Mouse (Mus musculus): ENCODE data around the gene Olfr1367. TPM values are rescaled to one million over a fixed set of nuclear protein-coding genes. Genes with fewer than 3 reads are reported as not detected.

Olfr1367 gene
- total and polyA plus RNA-seq, 2 experiments, result not detected

GRCm38 (mm10) chr13:21313903-21314302, 32.8 kb upstream of the Olfr1367 start:
- Histone ChIP-seq H3K79me2 (ENCODE audit: control insufficient read depth, insufficient read depth, low read length) (no peaks in the 10 kb centered on the region), H3K4me3 (ENCODE audit: insufficient read depth, low read depth, low read length) (no peak overlapping the region), H3K27ac (replicated peaks; ENCODE audit: insufficient read depth, low read depth, low read length) (no peak overlapping the region), H3K27me3 (ENCODE audit: control insufficient read depth, insufficient read depth, low read length) (no peaks in the 10 kb centered on the region), H3K36me3 (ENCODE audit: control insufficient read depth, insufficient read depth, low read length) (no peaks in the 10 kb centered on the region), H3K9ac (ENCODE audit: low read depth, low read length) (no peak overlapping the region), H3K4me1 (ENCODE audit: control insufficient read depth, insufficient read depth, low read length) (no peaks in the 10 kb centered on the region)
- DNase-seq (ENCODE audit: extremely low read depth, low read depth, low spot score), result no peak
- TF ChIP-seq POLR2A (IDR thresholded peaks at IDR 0.05; ENCODE audit: extremely low read depth, insufficient read depth, low read length), result no peak
- TF ChIP-seq CTCF (IDR thresholded peaks at IDR 0.05; ENCODE audit: low read depth, low read length), result no peak
- WGBS, result 92% methylated on average over 4 of the region's 4 CpGs

DNA sequence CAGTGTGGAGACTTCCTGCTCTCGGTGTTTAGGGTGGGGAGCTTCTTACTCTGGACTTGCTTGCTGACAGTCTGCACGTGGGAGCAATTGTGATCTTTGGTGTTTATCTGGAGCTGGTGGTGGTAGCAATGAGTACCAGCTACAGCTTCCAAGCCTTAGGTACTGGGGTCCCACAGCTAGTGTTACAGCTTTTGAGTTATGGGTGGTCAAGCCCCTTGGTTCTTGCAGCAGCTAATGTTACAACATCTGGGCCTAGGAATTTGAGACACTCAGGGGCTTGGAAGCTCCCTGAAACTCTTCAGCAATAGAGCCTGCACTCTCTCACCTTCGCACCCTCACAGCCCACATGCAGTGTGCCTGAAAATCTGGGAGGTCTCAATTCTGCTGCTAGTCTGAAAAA, 26.4 kb upstream of the Olfr1367 start:
- peaks cover 3% of the 10 kb centered on the region; the same call in 1 of the 2 replicates for H3K4me1 ChIP-seq (ENCODE audit: control insufficient read depth, insufficient read depth, low read length)
- H3K27ac ChIP-seq (replicated peaks; ENCODE audit: insufficient read depth, low read depth, low read length), result no peak overlapping the region
- no peak overlapping the region for H3K4me3 ChIP-seq (ENCODE audit: insufficient read depth, low read depth, low read length)
- H3K27me3 ChIP-seq (ENCODE audit: control insufficient read depth, insufficient read depth, low read length), result no peaks in the 10 kb centered on the region
- TF ChIP-seq POLR2A (IDR thresholded peaks at IDR 0.05; ENCODE audit: extremely low read depth, insufficient read depth, low read length), result no peak
- no peak for TF ChIP-seq CTCF (IDR thresholded peaks at IDR 0.05; ENCODE audit: low read depth, low read length)
- H3K36me3 ChIP-seq (ENCODE audit: control insufficient read depth, insufficient read depth, low read length), result no peaks in the 10 kb centered on the region
- no peaks in the 10 kb centered on the region for H3K79me2 ChIP-seq (ENCODE audit: control insufficient read depth, insufficient read depth, low read length)
- no peak for DNase-seq (ENCODE audit: extremely low read depth, low read depth, low spot score)
- 82% methylated on average over 3 of the region's 3 CpGs for WGBS
- no peak overlapping the region for H3K9ac ChIP-seq (ENCODE audit: low read depth, low read length)

DNA sequence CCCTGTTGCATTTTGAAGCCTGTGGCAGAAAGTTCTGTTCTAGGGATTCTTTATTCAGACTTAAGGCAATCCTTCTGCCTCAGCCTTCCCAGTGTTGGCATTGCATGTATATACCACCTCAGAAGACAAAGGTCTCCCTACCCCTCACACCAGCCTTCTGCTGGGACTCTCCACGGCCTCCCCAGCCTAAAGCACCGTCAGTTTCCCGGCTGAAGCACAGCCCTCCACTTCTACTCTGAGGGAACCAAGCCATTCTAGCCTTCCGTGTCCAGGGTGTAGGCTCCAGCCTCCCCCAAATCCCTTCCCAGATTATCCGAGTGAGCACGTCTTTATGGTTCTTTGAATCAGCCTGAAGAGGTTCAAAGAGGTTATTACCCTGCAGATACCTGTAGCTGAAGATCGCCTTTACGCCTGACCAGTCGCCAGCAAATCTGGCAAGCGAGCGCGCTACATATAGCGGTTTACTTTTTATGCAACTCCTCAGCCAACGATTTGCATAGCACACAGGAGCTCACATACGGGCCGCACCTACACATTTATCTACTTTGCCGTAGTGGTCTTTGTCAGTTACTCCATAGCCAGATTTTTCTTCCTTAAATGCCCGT, 24.7 kb upstream of the Olfr1367 start:
- Histone ChIP-seq H3K27ac (replicated peaks; ENCODE audit: insufficient read depth, low read depth, low read length) (no peak overlapping the region), H3K36me3 (ENCODE audit: control insufficient read depth, insufficient read depth, low read length) (no peaks in the 10 kb centered on the region), H3K27me3 (ENCODE audit: control insufficient read depth, insufficient read depth, low read length) (no peaks in the 10 kb centered on the region), H3K79me2 (ENCODE audit: control insufficient read depth, insufficient read depth, low read length) (no peaks in the 10 kb centered on the region), H3K4me1 (ENCODE audit: control insufficient read depth, insufficient read depth, low read length) (peaks cover 3% of the 10 kb centered on the region; the same call in 1 of the 2 replicates), H3K9ac (ENCODE audit: low read depth, low read length) (no peak overlapping the region), H3K4me3 (ENCODE audit: insufficient read depth, low read depth, low read length) (no peak overlapping the region)
- DNase-seq (ENCODE audit: extremely low read depth, low read depth, low spot score), result no peak
- 21% methylated on average over 18 of the region's 18 CpGs for WGBS
- TF ChIP-seq POLR2A (IDR thresholded peaks at IDR 0.05; ENCODE audit: extremely low read depth, insufficient read depth, low read length) (no peak), CTCF (IDR thresholded peaks at IDR 0.05; ENCODE audit: low read depth, low read length) (no peak)

- H3K9ac ChIP-seq (ENCODE audit: low read depth, low read length), result no peak overlapping the region
- DNase-seq (ENCODE audit: extremely low read depth, low read depth, low spot score), result peak; percentile 8
Measured at GRCm38 (mm10) chr13:21322509-21323375, 24.0 kb upstream of the Olfr1367 start.

GRCm38 (mm10) chr13:21323405-21323804, 23.3 kb upstream of the Olfr1367 start:
- Histone ChIP-seq H3K36me3 (ENCODE audit: control insufficient read depth, insufficient read depth, low read length) (no peaks in the 10 kb centered on the region), H3K79me2 (ENCODE audit: control insufficient read depth, insufficient read depth, low read length) (no peaks in the 10 kb centered on the region), H3K9ac (ENCODE audit: low read depth, low read length) (no peak overlapping the region), H3K4me1 (ENCODE audit: control insufficient read depth, insufficient read depth, low read length) (peaks cover 3% of the 10 kb centered on the region; the same call in 1 of the 2 replicates), H3K4me3 (ENCODE audit: insufficient read depth, low read depth, low read length) (no peak overlapping the region), H3K27ac (replicated peaks; ENCODE audit: insufficient read depth, low read depth, low read length) (no peak overlapping the region), H3K27me3 (ENCODE audit: control insufficient read depth, insufficient read depth, low read length) (no peaks in the 10 kb centered on the region)
- no peak for DNase-seq (ENCODE audit: extremely low read depth, low read depth, low spot score)
- TF ChIP-seq POLR2A (IDR thresholded peaks at IDR 0.05; ENCODE audit: extremely low read depth, insufficient read depth, low read length) (no peak), CTCF (IDR thresholded peaks at IDR 0.05; ENCODE audit: low read depth, low read length) (no peak)
- WGBS, result 74% methylated on average over 6 of the region's 6 CpGs

More at GRCm38 (mm10) chr13:21322509-21323375, 24.0 kb upstream of the Olfr1367 start:
- Histone ChIP-seq H3K27ac (replicated peaks; ENCODE audit: insufficient read depth, low read depth, low read length) (no peak overlapping the region), H3K4me3 (ENCODE audit: insufficient read depth, low read depth, low read length) (no peak overlapping the region), H3K4me1 (ENCODE audit: control insufficient read depth, insufficient read depth, low read length) (peaks cover 3% of the 10 kb centered on the region; the same call in 1 of the 2 replicates), H3K36me3 (ENCODE audit: control insufficient read depth, insufficient read depth, low read length) (no peaks in the 10 kb centered on the region), H3K79me2 (ENCODE audit: control insufficient read depth, insufficient read depth, low read length) (no peaks in the 10 kb centered on the region), H3K27me3 (ENCODE audit: control insufficient read depth, insufficient read depth, low read length) (no peaks in the 10 kb centered on the region)
- TF ChIP-seq POLR2A (IDR thresholded peaks at IDR 0.05; ENCODE audit: extremely low read depth, insufficient read depth, low read length) (no peak), CTCF (IDR thresholded peaks at IDR 0.05; ENCODE audit: low read depth, low read length) (no peak)
- WGBS, result 37% methylated on average over 18 of the region's 18 CpGs
